14 mouse cellular contexts compared by ENCODE assay signal in the genomic region with DNA sequence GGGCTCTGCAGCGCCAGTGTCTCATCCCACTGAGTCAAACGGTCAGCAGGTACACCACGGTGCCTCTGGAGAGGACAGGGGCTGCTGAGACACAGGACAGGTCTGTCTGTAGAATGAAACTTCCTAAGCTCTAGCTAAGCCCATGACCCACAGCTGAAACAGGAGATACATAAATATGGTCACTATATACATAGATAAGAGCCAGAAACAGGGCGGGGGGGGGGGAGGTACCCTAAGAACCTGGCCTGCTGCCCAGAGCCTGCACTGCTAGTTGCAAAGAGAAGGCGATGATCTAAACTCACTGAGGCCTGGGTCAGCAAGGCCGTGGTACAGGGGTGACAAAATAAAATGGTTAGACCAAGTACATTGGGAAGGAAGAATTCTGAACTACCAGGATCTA. TPM values are rescaled to one million over a fixed set of nuclear protein-coding genes. Genes with fewer than 3 reads are reported as not detected.
DNase-seq lines count a peak whose midpoint lies in the region; ATAC-seq and TF ChIP-seq lines count a peak whose summit lies in the region.
"Had no signal": no experiment of that assay in that cellular context is flagged by ENCODE, and none has a peak within 500 bp of the region (broad histone marks: within the 10 kb centered on the region; RNA-seq: fewer than 3 reads in every experiment).

No protein-coding gene starts in this region.

- no peak overlapping the region for H3K4me3 ChIP-seq in kidney, adult 2 months (ENCODE audit: insufficient read depth, low read depth, low read length)
- peak overlapping the region; percentile 30 to 37; a peak in 3 of 4 replicates for H3K4me3 ChIP-seq in MEL (ENCODE audit: control insufficient read depth in 1 of 2, insufficient read depth in 1 of 2, low read depth in 2 of 2, low read length in 2 of 2)
- no peak overlapping the region for H3K4me3 ChIP-seq in liver, embryonic 14.5 days (ENCODE audit: insufficient read depth in 1 of 2, low read depth in 2 of 2, low read length in 2 of 2)
- H3K4me3 ChIP-seq: heart, adult 2 months; limb, embryonic 12.5 days; megakaryocyte, embryonic 14.5 days had no signal

- ATAC-seq in liver, embryonic 14.5 days (ENCODE audit: insufficient read depth) = peak; percentile 62; the same call in 1 of the 2 replicates

- H3K4me2 ChIP-seq in liver, embryonic 14.5 days (ENCODE audit: low read depth) = peak overlapping the region; percentile 11
- H3K4me2 ChIP-seq: limb, embryonic 12.5 days had no signal

- H3K27me3 ChIP-seq in kidney, adult 2 months (replicated peaks; ENCODE audit: control insufficient read depth, insufficient read depth, low read length) = no peaks in the 10 kb centered on the region
- H3K27me3 ChIP-seq in MEL (ENCODE audit: control insufficient read depth in 1 of 2, insufficient read depth in 2 of 2, low read length in 2 of 2) = no peaks in the 10 kb centered on the region
- H3K27me3 ChIP-seq in liver, embryonic 14.5 days (ENCODE audit: control insufficient read depth, insufficient read depth, low read length) = no peaks in the 10 kb centered on the region
- H3K27me3 ChIP-seq: CH12.LX; limb, embryonic 12.5 days had no signal

- no peak overlapping the region for H3K27ac ChIP-seq in kidney, adult 2 months (ENCODE audit: insufficient read depth, low read depth, low read length)
- peak overlapping the region; percentile 84 for H3K27ac ChIP-seq in MEL (ENCODE audit: control insufficient read depth, low read depth, low read length)
- no peak overlapping the region for H3K27ac ChIP-seq in liver, embryonic 14.5 days
- H3K27ac ChIP-seq: heart, adult 2 months; limb, embryonic 12.5 days had no signal

- TF ChIP-seq CTCF in kidney, adult 2 months (conservative IDR thresholded peaks at IDR 0.05; ENCODE audit: insufficient read depth, insufficient read length, low read depth, low read length) = no peak
- TF ChIP-seq CTCF in MEL (IDR thresholded peaks at IDR 0.05 in 2 of 3, conservative IDR thresholded peaks at IDR 0.05 in 1 of 3; ENCODE audit: control insufficient read depth in 1 of 3, insufficient read depth in 1 of 3, low read depth in 2 of 3, low read length in 3 of 3, poor library complexity in 1 of 3, severe bottlenecking in 1 of 3) = no peak
- TF ChIP-seq CTCF in liver, embryonic 14.5 days (IDR thresholded peaks at IDR 0.05; ENCODE audit: low read depth) = no peak

- H3K9me3 ChIP-seq in MEL (replicated peaks; ENCODE audit: insufficient read depth, low read length) = no peaks in the 10 kb centered on the region
- H3K9me3 ChIP-seq in liver, embryonic 14.5 days (ENCODE audit: control insufficient read depth, low read length) = no peaks in the 10 kb centered on the region
- H3K9me3 ChIP-seq: limb, embryonic 12.5 days; megakaryocyte, embryonic 14.5 days had no signal

- no peaks in the 10 kb centered on the region for H3K79me2 ChIP-seq in MEL (ENCODE audit: control insufficient read depth, insufficient read depth, low read length, poor library complexity)

- WGBS in kidney, adult 2 months = 79% methylated on average over 6 of the region's 6 CpGs
- 51% methylated on average over 6 of the region's 6 CpGs for WGBS in liver, embryonic 14.5 days (ENCODE audit: insufficient replicate concordance)

- TF ChIP-seq POLR2A in kidney, adult 2 months (IDR thresholded peaks at IDR 0.05; ENCODE audit: low read depth, low read length) = no peak
- TF ChIP-seq POLR2A in MEL (IDR thresholded peaks at IDR 0.05; ENCODE audit: control insufficient read depth in 1 of 2, insufficient read depth in 1 of 2, low read depth in 1 of 2, low read length in 2 of 2, poor library complexity in 1 of 2) = no peak

- peak in 1 of 2 experiments; percentile 53; a peak in 2 of 4 replicates for TF ChIP-seq EP300 in MEL (IDR thresholded peaks at IDR 0.05; ENCODE audit: low read depth in 1 of 2, low read length in 2 of 2)
- TF ChIP-seq EP300 in liver, embryonic 14.5 days (IDR thresholded peaks at IDR 0.05; ENCODE audit: low read depth) = peak; percentile 42

- no peaks in the 10 kb centered on the region for H3K4me1 ChIP-seq in kidney, adult 2 months (ENCODE audit: control insufficient read depth, insufficient read depth, low read length)
- peaks cover 8 to 18% of the 10 kb centered on the region in 2 experiments for H3K4me1 ChIP-seq in MEL (ENCODE audit: control insufficient read depth in 1 of 2, insufficient read depth in 2 of 2, low read length in 2 of 2)
- H3K4me1 ChIP-seq in liver, embryonic 14.5 days (replicated peaks; ENCODE audit: control insufficient read depth in 2 of 2, insufficient read depth in 2 of 2, low read length in 1 of 2) = peaks cover 8 to 13% of the 10 kb centered on the region in 2 experiments
- H3K4me1 ChIP-seq: limb, embryonic 12.5 days; megakaryocyte, embryonic 14.5 days had no signal

- H3K9ac ChIP-seq in MEL (ENCODE audit: control insufficient read depth, low read depth, low read length, poor library complexity, severe bottlenecking) = peak overlapping the region; percentile 61
- peak overlapping the region; percentile 18; the same call in 1 of the 2 replicates for H3K9ac ChIP-seq in liver, embryonic 14.5 days (replicated peaks)
- H3K9ac ChIP-seq: limb, embryonic 12.5 days had no signal

- TF ChIP-seq RAD21 in MEL (IDR thresholded peaks at IDR 0.05; ENCODE audit: low read depth, low read length) = no peak

- DNase-seq in kidney, postnatal 4 days = peak; percentile 27 to 50
- no peak for DNase-seq in kidney, adult 2 months
- DNase-seq in MEL (ENCODE audit: low read depth, low spot score) = peak; percentile 80
- DNase-seq in MN1 (ENCODE audit: low spot score) = peak; percentile 43
- DNase-seq in liver, embryonic 14.5 days (ENCODE audit: low read depth in 3 of 3, low spot score in 3 of 3) = peak; percentile 17 to 31 (median 30)
- no peak for DNase-seq in adipocyte (ENCODE audit: low spot score)
- DNase-seq in embryo, embryonic 10.5 days (ENCODE audit: low spot score) = no peak
- DNase-seq: adrenal gland, postnatal 25 days; heart, adult 2 months; kidney, postnatal 10 days; right cerebral cortex, postnatal 14 days had no signal

- H3K36me3 ChIP-seq in kidney, adult 2 months (ENCODE audit: control insufficient read depth, insufficient read depth, low read length) = no peaks in the 10 kb centered on the region
- peaks cover 0 to 13% of the 10 kb centered on the region in 2 experiments; a peak in 2 of 4 replicates for H3K36me3 ChIP-seq in MEL (ENCODE audit: control insufficient read depth in 1 of 2, insufficient read depth in 2 of 2, low read length in 2 of 2)
- no peaks in the 10 kb centered on the region for H3K36me3 ChIP-seq in liver, embryonic 14.5 days (replicated peaks; ENCODE audit: control insufficient read depth, insufficient read depth, low read depth)

TF ChIP-seq in MEL, 35 proteins besides CTCF, POLR2A, EP300 and RAD21:
- TF ChIP-seq TCF12 (IDR thresholded peaks at IDR 0.05; ENCODE audit: low read depth, low read length) (peak; percentile 43), TAL1 (IDR thresholded peaks at IDR 0.05; ENCODE audit: low read length) (peak; percentile 64), ETS1 (IDR thresholded peaks at IDR 0.05; ENCODE audit: low read depth, low read length) (peak; percentile 43; the same call in 1 of the 2 replicates), E2F4 (IDR thresholded peaks at IDR 0.05; ENCODE audit: borderline replicate concordance, low read depth, low read length) (no peak), HCFC1 (IDR thresholded peaks at IDR 0.05; ENCODE audit: low read depth, low read length) (no peak), GATA1 (IDR thresholded peaks at IDR 0.05; ENCODE audit: low read depth, low read length) (peak; percentile 49), MAZ (IDR thresholded peaks at IDR 0.05; ENCODE audit: low read depth, low read length) (peak; percentile 78; the same call in 1 of the 2 replicates)

RNA-seq across cellular contexts. Expression of a gene that starts 40.9 kb away (rescaled TPM):
- polyA plus RNA-seq in kidney, adult 2 months (2012; rRNA removed) = 14.6 and 17.8 TPM in 2 replicates
- 7.8 and 7.9 TPM in 2 replicates for total RNA-seq in MEL (2012; rRNA removed)
- 10 to 100 TPM in 1 of 2 experiments, not detected in 1; 14.2 TPM for polyA plus RNA-seq in MEL (2012; ENCODE audit: insufficient read depth in 1 of 2, insufficient read length in 2 of 2, low read depth in 1 of 2, low replicate concordance in 2 of 2, missing spikeins in 1 of 2)
- 4.9 and 5.7 TPM in 2 replicates for polyA plus RNA-seq in liver, embryonic 14.5 days (2012; rRNA removed)
- polyA plus RNA-seq in liver, embryonic 14.5 days (2014; fragmentation: Nextera tagmentation; extraction: Ambion mirVana) = 3.7 and 4.0 TPM in 2 replicates

RNA-seq across cellular contexts. Expression of a gene that starts 50.8 kb away (rescaled TPM):
- 26.8 and 31.7 TPM in 2 replicates for polyA plus RNA-seq in kidney, adult 2 months (2012; rRNA removed)
- total RNA-seq in MEL (2012; rRNA removed) = 0.27 and 0.33 TPM in 2 replicates
- 1 to 10 TPM in 1 of 2 experiments, not detected in 1; 4.0 TPM for polyA plus RNA-seq in MEL (2012; ENCODE audit: insufficient read depth in 1 of 2, insufficient read length in 2 of 2, low read depth in 1 of 2, low replicate concordance in 2 of 2, missing spikeins in 1 of 2)
- 3.1 and 3.4 TPM in 2 replicates for polyA plus RNA-seq in liver, embryonic 14.5 days (2012; rRNA removed)
- 3.6 and 4.2 TPM in 2 replicates for polyA plus RNA-seq in liver, embryonic 14.5 days (2014; fragmentation: Nextera tagmentation; extraction: Ambion mirVana)

Comparison
In these comparisons a context has a peak if more than half of its experiments do, and no peak if none do; other contexts are left out.
1. DNase-seq: peak in kidney, postnatal 4 days (2 of 2), MEL (single experiment), MN1 (single experiment) and liver, embryonic 14.5 days (3 of 3); none in kidney, adult 2 months (single experiment), adipocyte (single experiment) and embryo, embryonic 10.5 days (single experiment).
2. H3K4me3 ChIP-seq: peak in MEL (2 of 2); none in kidney, adult 2 months (single experiment) and liver, embryonic 14.5 days (0 of 2).